Mouse (Mus musculus): Measurements from ENCODE around the gene Nfe2l1. TPM values are rescaled to one million over a fixed set of nuclear protein-coding genes. Genes with fewer than 3 reads are reported as not detected.
"Not testable (repeated sequence)": the region's sequence is repeated elsewhere in the genome, so short reads cannot be mapped to it uniquely, and the experiment has no call there.

The Nfe2l1 gene
- total RNA-seq, 2 experiments from 2014 or later: 292 to 305 TPM

DNA sequence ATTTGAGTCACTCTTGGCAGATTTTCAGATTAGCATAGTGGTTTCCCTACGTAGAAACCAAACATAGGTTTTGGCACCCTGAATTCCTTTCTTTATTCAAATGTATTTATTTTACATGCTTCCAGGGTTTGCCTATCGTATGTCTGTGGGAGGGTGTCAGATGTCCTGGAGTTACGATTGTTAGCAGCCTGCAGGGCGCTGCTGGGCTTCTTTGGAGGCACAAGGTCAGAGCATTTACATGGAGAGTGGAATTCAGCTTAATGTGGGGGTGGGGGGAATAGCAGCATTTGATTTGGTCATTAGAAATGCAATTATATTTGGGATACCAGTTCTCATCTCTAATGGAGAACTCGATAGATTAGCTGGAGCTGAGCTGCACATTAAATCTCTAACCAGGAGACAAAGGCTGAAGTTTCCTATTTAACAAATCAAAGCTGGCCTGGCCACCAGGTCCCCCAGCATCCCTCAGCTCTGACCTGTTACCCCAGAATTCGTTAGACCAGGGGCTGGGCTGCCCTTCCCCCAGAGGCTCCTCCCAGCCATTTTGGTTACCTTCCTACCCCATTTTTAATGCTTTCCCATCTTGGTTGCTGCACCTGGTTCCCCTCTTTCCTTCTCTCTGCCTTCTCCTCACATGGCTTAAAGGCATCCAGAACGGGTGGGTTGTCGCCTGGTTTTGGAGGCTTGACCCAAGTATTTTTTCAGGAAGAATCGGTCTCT is 42.9 kb downstream of the Nfe2l1 start:
- no peak for DNase-seq (ENCODE audit: low spot score in 2 of 2)

DNA sequence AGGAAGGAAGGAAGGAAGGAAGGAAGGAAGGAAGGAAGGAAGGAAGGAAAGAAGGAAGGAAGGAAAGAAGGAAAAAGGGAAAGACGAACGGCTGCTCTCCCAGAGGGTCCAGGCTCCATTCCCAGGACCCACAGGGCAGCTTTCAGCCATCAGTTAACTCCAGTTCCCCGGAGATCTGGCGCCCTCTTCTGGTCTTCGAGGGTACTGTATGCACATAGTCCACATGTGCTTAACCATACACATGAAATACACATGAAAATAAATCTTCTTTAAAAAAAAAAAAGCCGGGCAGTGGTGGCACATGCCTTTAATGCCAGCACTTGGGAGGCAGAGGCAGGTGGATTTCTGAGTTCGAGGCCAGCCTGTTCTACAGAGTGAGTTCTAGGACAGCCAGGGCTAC is 44.9 kb downstream of the Nfe2l1 start:
- peak; percentile 44 to 78 for DNase-seq (ENCODE audit: low spot score in 2 of 2)

DNA sequence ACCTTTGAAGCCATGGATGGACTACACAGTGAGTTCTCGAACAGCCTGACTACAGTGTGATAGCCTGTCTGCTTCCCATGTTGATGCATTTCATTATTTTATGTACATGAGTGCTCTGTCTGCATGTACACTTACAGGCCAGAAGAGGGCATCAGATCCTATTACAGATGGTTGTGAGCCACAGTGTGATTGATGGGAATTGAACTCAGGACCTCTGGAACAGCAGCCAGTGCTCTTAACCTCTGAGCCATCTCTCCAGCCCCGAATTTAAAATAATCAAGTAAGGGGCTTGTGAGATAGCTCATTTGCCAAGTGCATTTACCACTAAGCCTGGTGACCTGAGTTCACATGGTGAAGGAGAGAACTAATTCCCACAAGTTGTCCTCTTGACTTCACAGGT is 48.3 kb downstream of the Nfe2l1 start:
- DNase-seq (ENCODE audit: low spot score in 2 of 2): no peak

DNA sequence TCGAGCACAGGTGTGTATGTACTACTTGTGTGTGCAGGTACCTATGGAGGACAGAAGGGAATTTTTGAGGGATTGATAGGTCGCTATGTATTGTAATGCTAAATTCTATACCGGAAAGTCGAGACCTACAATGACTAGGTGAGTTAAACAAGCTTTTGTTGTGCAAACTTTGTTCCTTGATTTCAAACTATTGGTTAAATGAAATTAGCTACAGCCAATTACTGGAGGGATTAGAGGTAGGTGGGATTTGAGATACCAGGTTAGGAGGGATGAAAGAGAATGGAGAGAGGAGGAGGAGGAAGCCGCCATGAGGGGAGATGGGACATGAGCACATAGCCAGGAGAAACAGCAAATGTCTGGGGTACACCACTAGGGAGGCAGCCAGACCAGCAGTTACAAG is 49.5 kb downstream of the Nfe2l1 start:
- no peak for DNase-seq (ENCODE audit: low spot score in 2 of 2)

DNA sequence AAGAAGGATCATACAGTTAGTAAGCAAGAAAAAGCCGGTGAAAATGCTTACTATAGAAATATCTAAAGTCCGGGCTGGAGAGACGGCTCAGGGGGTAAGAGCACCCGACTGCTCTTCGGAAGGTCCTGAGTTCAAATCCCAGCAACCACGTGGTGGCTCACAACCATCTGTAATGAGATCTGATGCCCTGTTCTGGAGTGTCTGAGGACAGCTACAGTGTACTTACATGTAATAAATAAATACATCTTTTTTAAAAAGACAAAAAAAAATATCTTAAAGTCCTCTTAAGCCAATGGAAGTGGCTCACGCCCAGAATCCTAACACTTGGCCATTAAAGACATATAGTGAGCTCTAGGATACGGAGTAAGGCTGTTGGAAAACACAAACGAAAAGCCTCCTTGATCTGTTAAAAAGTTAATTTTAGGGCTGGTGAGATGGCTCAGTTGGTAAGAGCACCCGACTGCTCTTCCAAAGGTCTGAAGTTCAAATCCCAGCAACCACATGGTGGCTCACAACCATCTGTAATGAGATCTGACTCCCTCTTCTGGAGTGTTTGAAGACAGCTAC is 51.6 kb downstream of the Nfe2l1 start:
- not testable (repeated sequence) for DNase-seq (ENCODE audit: low spot score in 2 of 2)

DNA sequence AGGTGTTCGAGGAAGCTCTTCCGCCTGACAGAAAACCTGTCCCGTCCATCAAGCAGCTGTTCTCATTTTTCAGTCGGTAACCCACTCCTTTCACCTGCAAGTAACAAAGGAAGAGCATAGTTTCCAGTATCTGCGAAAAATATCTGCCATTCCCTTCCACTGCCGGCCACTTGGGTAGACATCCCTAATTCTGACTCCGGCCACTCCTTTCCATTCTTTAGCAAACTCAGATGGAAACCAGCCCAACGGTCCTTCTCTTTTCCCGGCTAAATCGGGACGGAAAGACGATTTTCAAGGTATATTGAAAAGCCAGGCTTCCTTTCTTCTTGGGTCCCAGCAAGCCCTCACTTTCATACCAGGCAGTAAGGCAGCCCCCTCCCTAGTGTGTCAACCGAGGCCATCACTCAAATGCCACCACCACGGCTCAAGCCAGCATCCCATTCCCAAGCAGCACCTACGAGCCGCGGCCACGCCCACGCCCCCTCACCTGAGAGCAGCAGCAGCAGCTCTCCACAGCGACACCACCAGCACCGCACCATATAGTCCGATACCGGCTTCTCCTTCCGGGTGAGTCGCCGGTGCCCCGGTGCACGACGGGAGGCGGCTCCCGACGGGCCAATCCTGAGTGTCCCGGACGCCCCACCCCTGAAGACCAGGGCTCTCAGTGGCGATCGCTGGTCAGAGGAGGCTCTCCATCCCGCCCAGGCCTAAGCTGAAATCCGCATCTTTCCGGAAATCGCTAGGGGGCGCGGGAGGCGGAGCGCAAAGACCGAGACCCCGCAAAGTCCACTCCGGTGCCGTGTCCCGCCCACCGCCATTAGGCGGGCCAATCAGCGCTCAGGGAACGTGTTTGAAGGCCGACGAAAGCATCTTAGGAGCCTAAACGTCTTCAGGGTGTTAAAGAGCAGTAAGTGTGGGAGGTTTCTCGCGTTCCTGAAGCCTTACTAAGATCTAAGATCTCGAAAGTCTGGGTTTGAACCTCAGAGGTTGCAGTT is 52.5 kb downstream of the Nfe2l1 start, which contains the start of gene Snx11:
Gene Snx11, minus strand, starts transcription at position 592 of the 995 bp plus-strand sequence.
- peak; percentile 100 for DNase-seq (ENCODE audit: low spot score in 2 of 2)

DNA sequence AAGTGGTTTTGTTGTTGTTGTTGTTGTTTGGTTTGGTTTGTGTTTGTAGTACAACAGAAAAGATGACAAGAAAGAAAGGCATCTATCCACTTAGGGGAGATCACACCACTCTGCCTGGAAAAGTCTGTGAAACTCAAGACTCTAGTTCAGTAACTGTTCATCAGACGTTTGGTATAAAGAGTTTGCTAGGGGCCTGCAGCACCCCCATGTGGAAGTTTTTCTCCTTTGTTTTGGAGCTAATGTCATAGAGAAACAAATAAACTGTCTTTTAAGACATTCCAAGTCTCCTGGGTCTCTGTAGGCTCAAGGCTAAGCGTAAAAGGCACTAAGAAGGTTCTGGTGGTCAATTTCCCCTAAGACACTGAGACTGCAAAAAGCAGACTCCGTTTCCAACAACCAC is 53.7 kb downstream of the Nfe2l1 start:
- DNase-seq (ENCODE audit: low spot score in 2 of 2): no peak

DNA sequence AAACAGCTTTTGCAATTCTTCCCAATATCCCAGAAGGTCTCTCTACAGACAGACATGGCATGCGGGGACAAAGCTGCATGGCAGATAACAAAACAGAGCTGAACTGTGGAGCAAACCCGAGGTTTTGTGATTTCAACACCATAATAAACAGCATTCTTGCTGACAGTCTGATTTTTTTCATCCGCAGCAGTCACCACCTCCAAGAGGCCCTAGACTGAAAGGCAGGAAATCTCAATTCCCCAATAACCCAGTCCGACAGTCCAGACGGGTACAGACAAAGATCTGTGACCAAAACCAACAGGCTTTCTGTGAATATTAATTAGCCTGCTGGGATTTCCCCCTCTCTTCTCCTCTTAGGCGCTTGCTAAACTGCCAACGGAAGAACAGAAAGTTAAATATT is 54.1 kb downstream of the Nfe2l1 start:
- DNase-seq (ENCODE audit: low spot score in 2 of 2): no peak

DNA sequence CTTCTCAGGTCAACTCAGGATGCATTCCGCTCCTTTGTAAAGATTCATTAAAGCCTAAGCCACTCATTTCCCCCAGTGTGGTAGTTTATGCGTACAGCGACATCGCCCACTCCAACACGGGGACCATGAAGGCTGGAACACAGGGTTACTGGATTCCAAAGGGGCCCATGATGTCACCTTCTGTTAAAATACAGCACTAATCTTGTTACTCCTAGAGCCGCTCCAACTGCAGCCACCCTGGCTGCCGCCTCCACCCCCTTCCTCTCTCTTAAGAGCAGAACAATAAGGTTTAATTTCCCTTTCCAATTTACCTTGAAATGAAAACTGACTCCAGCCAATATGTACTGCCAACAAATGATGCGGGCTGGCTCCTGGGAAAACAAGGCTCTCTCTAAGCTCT is 54.7 kb downstream of the Nfe2l1 start:
- no peak for DNase-seq (ENCODE audit: low spot score in 2 of 2)

DNA sequence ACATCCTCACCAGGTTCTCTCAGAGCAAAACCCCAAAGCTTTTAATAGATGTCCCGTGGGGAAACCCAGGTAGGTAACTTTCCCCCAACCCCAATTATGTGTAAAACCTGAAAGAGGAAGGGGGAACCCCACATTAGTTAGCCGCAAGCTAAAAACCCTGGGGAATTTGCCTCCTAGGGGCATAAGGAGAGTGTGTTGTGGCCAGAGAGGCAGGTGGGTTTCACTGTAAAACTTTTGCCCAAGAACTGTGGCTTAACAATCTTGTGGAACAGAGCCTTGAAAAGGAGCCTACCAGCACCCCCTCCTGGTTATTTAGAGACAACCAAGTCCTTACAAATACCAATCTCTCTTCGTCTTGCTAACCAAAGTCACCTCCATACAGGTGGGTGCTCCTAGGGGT is 55.2 kb downstream of the Nfe2l1 start:
- no peak for DNase-seq (ENCODE audit: low spot score in 2 of 2)

DNA sequence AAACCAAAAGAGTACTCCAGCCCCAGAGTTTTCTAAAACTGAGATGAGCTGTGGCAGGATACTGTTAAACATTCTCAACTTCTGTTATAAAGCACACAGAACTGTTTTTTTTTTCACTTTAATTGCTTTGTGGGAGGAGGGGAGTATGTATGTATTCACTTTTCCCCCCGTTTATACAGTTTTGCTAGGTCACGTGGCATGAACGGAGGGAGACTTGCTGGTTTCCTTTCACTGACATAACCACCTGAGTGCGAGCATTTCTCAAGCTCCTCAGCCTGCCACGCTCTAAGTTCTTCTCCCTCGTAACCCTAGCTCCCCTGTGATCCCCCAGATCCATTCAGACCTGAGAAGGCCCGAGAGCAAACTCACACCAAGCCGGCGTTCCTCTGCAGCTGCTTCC is 57.4 kb downstream of the Nfe2l1 start:
- DNase-seq (ENCODE audit: low spot score in 2 of 2): no peak

DNA sequence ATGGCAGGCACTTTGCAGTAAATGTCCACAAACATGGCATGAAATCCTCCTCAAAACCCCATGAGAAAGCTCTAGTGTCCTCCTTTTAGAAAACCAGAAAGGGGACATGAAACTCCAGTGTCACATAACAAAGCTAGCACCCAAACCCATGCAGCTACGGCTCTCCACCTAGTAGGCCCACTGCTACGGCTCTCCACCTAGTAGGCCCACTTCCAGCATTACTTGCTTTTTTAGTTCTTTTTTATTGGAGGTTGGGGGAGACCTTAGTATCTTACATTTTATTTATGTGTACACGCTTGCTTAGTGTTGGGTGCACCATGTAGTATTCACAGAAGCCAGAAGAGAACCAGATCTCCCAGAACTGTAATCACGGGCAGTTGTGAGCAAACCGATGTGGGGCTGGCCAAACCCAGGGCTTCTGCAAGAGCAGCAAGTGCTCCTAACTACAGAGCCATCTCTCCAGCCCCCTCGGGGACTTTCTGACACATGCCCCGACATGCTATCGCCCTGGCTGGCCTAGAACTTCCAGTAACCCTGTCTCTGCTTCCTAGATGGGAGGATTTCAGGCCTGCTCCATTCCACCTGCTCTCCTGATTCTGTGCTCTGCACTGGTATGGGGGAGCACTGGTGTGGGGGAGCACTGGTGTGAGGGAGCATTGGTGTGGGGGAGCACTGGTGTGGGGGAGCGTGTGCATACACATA is 58.3 kb downstream of the Nfe2l1 start:
- DNase-seq (ENCODE audit: low spot score in 2 of 2): no peak

DNA sequence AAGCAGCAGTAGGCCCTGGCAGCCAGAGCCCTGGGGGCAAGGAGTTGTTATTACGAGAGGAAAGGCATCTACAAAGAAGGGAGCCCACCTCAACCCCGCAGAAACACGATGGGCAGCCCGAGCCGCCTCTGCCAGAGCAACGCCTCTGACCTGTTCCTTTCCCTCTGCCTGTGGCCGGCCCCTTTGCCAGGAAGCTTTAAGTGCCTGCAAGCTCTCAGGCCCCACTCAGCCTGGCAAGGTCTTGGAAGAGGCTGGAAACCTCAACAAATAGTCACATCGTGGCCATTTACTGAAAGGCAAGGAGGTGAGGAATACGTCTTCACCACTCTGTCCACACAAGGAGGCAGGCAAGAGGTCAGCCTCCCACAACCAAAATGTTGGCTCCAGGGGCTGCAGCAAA is 61.5 kb downstream of the Nfe2l1 start:
- no peak for DNase-seq (ENCODE audit: low spot score in 2 of 2)

Small RNA genes lying within 50 kb of the gene (microRNA-seq; reads per million reads assigned to microRNA genes)
- 41.9 to 54.9 reads per million in 2 experiments for gene Mir152

Other genes with a start within 250 kb of the Nfe2l1 start
- 10 to 100 TPM; 48.8 to 48.9 TPM for gene Snx11, start 52.4 kb downstream of the Nfe2l1 start, total RNA-seq (2021)
- 10 to 100 TPM; 40.8 to 43.3 TPM for gene Cbx1, start 40.8 kb downstream of the Nfe2l1 start, total RNA-seq (2021)
- gene Copz2, start 19.9 kb upstream of the Nfe2l1 start, total RNA-seq (2021): 1 to 10 TPM; 5.9 to 6.3 TPM
- 10 to 100 TPM; 27.5 to 31.8 TPM for gene Cdk5rap3, start 86.5 kb upstream of the Nfe2l1 start, total RNA-seq (2021)
- not detected for gene Prr15l, start 98.1 kb upstream of the Nfe2l1 start, total RNA-seq (2021)
- 10 to 100 TPM; 41.9 TPM for gene Pnpo, start 114.0 kb upstream of the Nfe2l1 start, total RNA-seq (2021)
- gene Sp2, start 153.0 kb upstream of the Nfe2l1 start, total RNA-seq (2021): 10 to 100 TPM; 11.4 to 11.9 TPM
- 1 to 10 TPM; 1.4 to 2.0 TPM for gene Sp6, start 183.4 kb upstream of the Nfe2l1 start, total RNA-seq (2021)
- gene Scrn2, start 200.0 kb upstream of the Nfe2l1 start, total RNA-seq (2021): 1 to 10 TPM; 4.2 to 4.6 TPM
- under 1 TPM; 0.33 to 0.37 TPM for gene Lrrc46, start 211.4 kb upstream of the Nfe2l1 start, total RNA-seq (2021)
- gene Mrpl10, start 211.6 kb upstream of the Nfe2l1 start, total RNA-seq (2021): 10 to 100 TPM; 67.4 to 70.6 TPM
- 10 to 100 TPM; 12.9 to 13.2 TPM for gene Osbpl7, start 220.7 kb upstream of the Nfe2l1 start, total RNA-seq (2021)

All from left cerebral cortex, adult 18-20 months (tissue).